Mouse (Mus musculus): ENCODE data around the gene Col5a1.

- TF ChIP-seq CTCF (IDR thresholded peaks at IDR 0.05; ENCODE audit: borderline replicate concordance, insufficient read depth, low read depth, low read length) (no peak), POLR2A (IDR thresholded peaks at IDR 0.05; ENCODE audit: borderline replicate concordance, insufficient read depth, low read length) (no peak)
Observed at GRCm38 (mm10) chr2:27878066-27878465, 8.2 kb upstream of the Col5a1 start.

All from cerebellum, adult 2 months (tissue).